Mouse (Mus musculus) telencephalon, adult 2 months (tissue): ENCODE results near the gene Vmn1r107.
"Not testable (repeated sequence)": the region's sequence is repeated elsewhere in the genome, so short reads cannot be mapped to it uniquely, and the experiment has no call there.

Experiments used
- DNase-seq: peaks from one replicate; pipeline ENCODE4 v3.0.0-alpha.2; 2011; ENCODE audit warnings: low read depth, low spot score

Vmn1r107 gene

GRCm38 (mm10) chr7:20668618-20669017 is at the start of gene Vmn1r107:
Gene Vmn1r107 (plus strand): TSS chr7:20668918.
- DNase-seq = not testable (repeated sequence)

- DNase-seq = not testable (repeated sequence)
These were observed 34.4 kb downstream of the Vmn1r107 start, which contains the start of gene Vmn1r111 for GRCm38 (mm10) chr7:20703116-20703515. Gene Vmn1r111 (minus strand): TSS chr7:20703216.
